Mouse (Mus musculus): ENCODE data around the gene Klf13. TPM values are rescaled to one million over a fixed set of nuclear protein-coding genes. Genes with fewer than 3 reads are reported as not detected.

The Klf13 gene
- polyA plus RNA-seq, 1 experiment from 2014 or later, result 29.0 TPM

DNA sequence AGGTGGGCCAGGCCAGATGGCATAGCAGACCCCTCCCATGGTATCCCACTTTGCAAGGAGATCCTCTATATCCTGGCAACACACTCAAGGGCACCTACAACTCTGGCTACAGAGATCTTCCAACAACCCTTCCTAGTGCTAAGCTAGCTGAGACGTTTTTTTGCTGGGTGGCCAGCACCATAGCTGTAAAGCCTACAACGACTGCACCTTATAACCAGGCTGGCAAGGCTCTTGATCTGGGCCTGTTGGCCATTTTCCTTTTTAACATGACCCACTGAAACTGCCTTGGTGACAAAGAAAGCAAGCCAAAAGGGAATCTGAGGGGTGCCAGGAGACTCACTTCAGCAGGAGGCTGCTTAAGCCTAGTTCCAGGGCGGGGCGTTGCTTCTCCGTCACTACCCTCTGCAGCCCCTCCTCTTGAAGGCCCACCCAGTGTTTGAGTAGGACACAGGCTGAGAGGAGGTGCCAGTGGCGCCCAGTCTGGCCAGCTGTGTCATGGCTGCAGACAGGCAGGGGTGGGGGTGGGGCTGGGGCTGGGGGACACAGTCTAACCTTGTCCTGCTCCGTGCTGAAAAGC, 26.4 kb downstream of the Klf13 start:
- Histone ChIP-seq H3K27ac (ENCODE audit: low read depth) (peak overlapping the region; percentile 67), H3K4me1 (ENCODE audit: insufficient read depth) (peaks cover 27% of the 10 kb centered on the region), H3K36me3 (ENCODE audit: insufficient read depth) (no peaks in the 10 kb centered on the region), H3K27me3 (ENCODE audit: insufficient read depth, low read length) (no peaks in the 10 kb centered on the region), H3K4me3 (ENCODE audit: low read depth, low read length) (no peak overlapping the region), H3K9me3 (ENCODE audit: low read depth, low read length) (no peaks in the 10 kb centered on the region), H3K4me2 (0 out of 2 replicates have a peak overlapping the region, but pooled peaks have one; percentile 4), H3K9ac (0 out of 2 replicates have a peak overlapping the region, but pooled peaks have one; percentile 2)
- ATAC-seq (ENCODE audit: insufficient read depth), result peak; percentile 71
- DNase-seq, result peak; percentile 61
- no peak for TF ChIP-seq CTCF (IDR thresholded peaks at IDR 0.05; ENCODE audit: low read depth)
- 25% methylated on average over 7 of the region's 7 CpGs for WGBS

DNA sequence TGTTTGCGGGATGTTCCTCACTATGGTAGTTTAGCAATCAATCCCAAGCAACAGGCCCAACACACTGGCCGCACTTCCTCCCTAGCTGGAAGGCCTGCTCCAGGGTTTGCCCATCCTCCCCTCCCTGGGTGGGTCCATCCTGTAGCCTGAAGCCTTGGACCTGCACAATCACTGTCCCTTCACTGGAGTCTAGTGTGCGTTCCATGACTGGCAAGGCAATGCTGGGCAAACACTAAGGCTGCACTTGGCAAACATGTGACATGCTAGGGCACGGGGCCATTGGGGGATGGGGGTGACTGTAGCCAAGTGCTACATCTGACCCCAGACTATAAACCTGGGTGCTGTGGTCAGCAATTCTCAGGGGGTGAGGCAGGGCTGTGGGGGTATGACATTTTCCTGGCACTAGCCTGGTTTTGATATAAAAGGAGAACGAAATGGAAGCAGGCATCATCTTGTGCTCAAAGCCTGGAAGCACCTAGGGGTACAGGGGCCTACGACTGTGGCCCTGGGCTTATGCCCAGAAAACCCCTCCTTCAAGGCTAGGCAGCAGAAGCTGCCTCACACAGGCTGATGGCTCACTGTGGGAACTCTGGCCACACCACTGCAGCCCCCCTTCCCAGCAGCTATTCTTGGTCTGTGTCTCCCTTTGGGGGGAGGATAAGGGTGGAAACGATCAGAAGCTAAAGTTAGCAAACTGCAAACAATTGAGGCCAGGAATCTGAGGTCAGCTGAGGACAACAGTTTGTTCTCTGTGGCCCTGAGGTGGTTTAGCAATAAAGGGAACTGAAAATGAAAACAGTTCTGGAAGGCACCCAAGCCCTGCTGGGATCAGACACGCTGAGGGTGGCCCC, 27.1 kb downstream of the Klf13 start:
- Histone ChIP-seq H3K4me1 (ENCODE audit: insufficient read depth) (peaks cover 27% of the 10 kb centered on the region), H3K27ac (ENCODE audit: low read depth) (peak overlapping the region; percentile 67), H3K27me3 (ENCODE audit: insufficient read depth, low read length) (no peaks in the 10 kb centered on the region), H3K4me2 (no peak overlapping the region), H3K4me3 (ENCODE audit: low read depth, low read length) (no peak overlapping the region), H3K36me3 (ENCODE audit: insufficient read depth) (no peaks in the 10 kb centered on the region), H3K9me3 (ENCODE audit: low read depth, low read length) (no peaks in the 10 kb centered on the region), H3K9ac (0 out of 2 replicates have a peak overlapping the region, but pooled peaks have one; percentile 2)
- 31% methylated on average over 8 of the region's 8 CpGs for WGBS
- no peak for TF ChIP-seq CTCF (IDR thresholded peaks at IDR 0.05; ENCODE audit: low read depth)
- DNase-seq (peak; percentile 59), ATAC-seq (ENCODE audit: insufficient read depth) (peak; percentile 25; the same call in 1 of the 2 replicates)

DNA sequence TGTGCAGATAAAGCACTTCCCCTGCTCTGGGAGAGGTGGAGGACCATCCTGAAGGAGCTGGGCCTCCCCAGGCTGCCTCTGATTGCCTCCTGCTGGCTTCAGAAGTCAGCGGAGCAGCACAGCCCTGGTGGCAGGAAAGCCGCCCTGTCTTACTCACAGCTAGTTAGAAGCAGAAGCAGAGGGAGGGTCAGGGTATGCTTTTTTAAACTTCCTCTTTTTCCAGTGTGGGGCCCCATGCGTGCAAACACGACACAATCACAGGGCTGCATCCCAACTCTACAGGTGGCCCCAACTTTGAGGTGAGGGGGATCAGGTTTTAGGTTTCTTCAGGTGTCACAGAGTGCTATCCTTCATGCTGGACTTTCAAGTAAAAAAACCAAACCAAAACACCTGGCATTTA, 27.8 kb downstream of the Klf13 start:
- 29% methylated on average over 4 of the region's 4 CpGs for WGBS
- H3K4me2 ChIP-seq, result no peak overlapping the region
- peaks cover 27% of the 10 kb centered on the region for H3K4me1 ChIP-seq (ENCODE audit: insufficient read depth)
- H3K9me3 ChIP-seq (ENCODE audit: low read depth, low read length), result no peaks in the 10 kb centered on the region
- TF ChIP-seq CTCF (IDR thresholded peaks at IDR 0.05; ENCODE audit: low read depth), result peak; percentile 13; the same call in 1 of the 2 replicates
- H3K27ac ChIP-seq (ENCODE audit: low read depth), result peak overlapping the region; percentile 36; the same call in 1 of the 2 replicates
- DNase-seq (peak; percentile 38), ATAC-seq (ENCODE audit: insufficient read depth) (no peak)
- H3K9ac ChIP-seq, result no peak overlapping the region; the same call in 1 of the 2 replicates
- H3K36me3 ChIP-seq (ENCODE audit: insufficient read depth), result no peaks in the 10 kb centered on the region
- no peak overlapping the region for H3K4me3 ChIP-seq (ENCODE audit: low read depth, low read length)
- no peaks in the 10 kb centered on the region for H3K27me3 ChIP-seq (ENCODE audit: insufficient read depth, low read length)

DNA sequence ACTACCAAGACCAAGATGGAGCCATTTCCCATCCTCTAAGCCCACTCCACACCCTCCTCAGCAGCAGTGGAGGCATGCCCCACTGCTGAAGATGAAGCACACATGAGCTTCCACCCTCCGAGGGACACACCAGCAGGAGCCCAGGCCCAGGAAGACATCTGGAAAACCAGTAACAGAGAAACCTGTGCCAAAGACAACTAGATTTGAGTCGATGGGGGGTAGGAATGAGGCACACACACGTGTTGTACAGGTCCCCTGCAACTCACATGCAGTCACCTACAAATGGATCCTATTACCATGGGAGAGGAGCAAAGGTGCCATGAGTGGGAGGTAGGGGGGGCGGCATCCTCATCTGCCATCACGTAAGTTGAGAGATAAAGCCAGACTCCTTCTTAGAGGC, 28.5 kb downstream of the Klf13 start:
- Histone ChIP-seq H3K27ac (ENCODE audit: low read depth) (no peak overlapping the region), H3K9me3 (ENCODE audit: low read depth, low read length) (no peaks in the 10 kb centered on the region), H3K4me3 (ENCODE audit: low read depth, low read length) (no peak overlapping the region), H3K4me1 (ENCODE audit: insufficient read depth) (peaks cover 27% of the 10 kb centered on the region), H3K27me3 (ENCODE audit: insufficient read depth, low read length) (no peaks in the 10 kb centered on the region), H3K9ac (no peak overlapping the region), H3K4me2 (no peak overlapping the region), H3K36me3 (ENCODE audit: insufficient read depth) (no peaks in the 10 kb centered on the region)
- DNase-seq (no peak), ATAC-seq (ENCODE audit: insufficient read depth) (no peak)
- WGBS, result 53% methylated on average over 5 of the region's 5 CpGs
- TF ChIP-seq CTCF (IDR thresholded peaks at IDR 0.05; ENCODE audit: low read depth), result no peak

DNA sequence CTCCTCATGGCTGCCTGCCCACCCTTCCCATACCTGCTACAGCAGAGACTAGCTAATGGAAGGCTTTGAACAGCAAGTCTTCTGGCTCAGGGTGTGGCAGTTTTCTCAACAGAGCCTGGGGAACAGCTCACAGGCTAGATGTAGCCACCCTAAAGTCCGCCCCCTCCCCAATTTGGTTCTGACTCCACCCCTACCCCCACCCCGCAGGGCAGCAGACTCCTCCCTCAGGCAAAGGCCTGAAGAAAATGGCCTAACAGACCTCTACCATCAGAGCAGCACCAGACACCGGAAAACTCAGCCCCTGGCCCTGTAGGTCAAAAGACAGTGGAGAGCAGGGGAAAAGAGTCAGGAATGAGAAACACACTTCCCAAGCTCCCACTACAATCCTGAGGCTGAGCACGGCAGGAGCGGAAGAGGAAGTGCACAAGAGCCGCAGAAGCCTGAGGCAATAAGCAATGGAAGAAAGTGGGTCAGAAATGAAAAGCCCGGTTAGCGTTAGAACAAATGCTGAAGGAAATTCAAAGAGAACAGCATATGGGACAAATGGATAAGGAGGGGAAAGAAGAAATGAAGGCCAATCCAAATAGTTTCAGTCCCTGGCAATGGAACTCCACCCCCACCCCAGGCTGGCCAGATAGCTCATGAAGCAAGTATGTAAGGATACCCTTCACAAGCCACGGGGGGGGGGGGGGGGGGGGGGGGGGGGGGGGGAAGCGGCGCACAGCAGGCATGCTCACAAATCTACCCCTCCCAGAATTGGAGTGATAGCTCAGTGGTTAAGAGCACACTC, 30.0 kb downstream of the Klf13 start:
- TF ChIP-seq CTCF (IDR thresholded peaks at IDR 0.05; ENCODE audit: low read depth), result no peak

DNA sequence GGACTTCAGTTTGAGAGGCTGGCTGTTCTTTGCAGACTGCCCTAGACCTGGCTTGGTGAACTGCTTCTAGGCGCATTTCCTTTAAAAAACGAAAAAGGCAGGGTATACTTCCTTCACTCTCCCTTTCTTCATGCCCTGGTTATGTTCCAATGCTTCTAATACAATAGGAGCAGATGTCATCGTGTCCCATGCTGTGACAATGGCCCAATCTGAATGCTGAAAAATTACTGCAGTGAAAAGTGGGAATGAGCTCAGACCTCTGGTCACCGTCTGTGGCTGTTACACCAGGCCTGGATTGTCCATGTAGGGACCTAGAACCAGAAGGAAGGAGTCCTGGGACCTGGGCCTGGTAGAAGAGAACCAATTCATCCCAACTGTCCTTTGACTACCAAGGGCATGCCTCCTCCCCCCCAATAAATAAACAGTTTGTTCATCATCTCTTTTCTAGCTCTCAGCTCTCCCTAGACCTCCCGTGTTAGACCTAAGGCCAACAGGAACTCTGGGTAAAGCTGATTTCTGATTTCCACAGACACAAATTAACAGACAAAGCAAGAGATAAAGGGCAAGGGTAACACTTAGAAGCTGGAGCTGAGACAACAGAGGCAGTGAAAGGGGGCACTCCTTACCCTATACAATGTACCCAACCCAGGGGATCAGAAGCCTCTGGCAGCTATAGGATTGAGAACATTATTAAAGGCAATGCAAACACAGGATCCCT, 30.8 kb downstream of the Klf13 start:
- TF ChIP-seq CTCF (IDR thresholded peaks at IDR 0.05; ENCODE audit: low read depth), result no peak
- 0 out of 2 replicates have a peak overlapping the region, but pooled peaks have one; percentile 13 for H3K27ac ChIP-seq (ENCODE audit: low read depth)
- no peaks in the 10 kb centered on the region for H3K27me3 ChIP-seq (ENCODE audit: insufficient read depth, low read length)
- H3K9me3 ChIP-seq (ENCODE audit: low read depth, low read length), result no peaks in the 10 kb centered on the region
- H3K4me3 ChIP-seq (ENCODE audit: low read depth, low read length), result no peak overlapping the region
- no peak for ATAC-seq (ENCODE audit: insufficient read depth)
- H3K36me3 ChIP-seq (ENCODE audit: insufficient read depth), result no peaks in the 10 kb centered on the region
- WGBS, result 81% methylated on average over 5 of the region's 5 CpGs
- H3K4me1 ChIP-seq (ENCODE audit: insufficient read depth), result peaks cover 30% of the 10 kb centered on the region
- DNase-seq, result no peak
- no peak overlapping the region for H3K4me2 ChIP-seq
- no peak overlapping the region for H3K9ac ChIP-seq

More for the DNA sequence above, 30.0 kb downstream of the Klf13 start:
- peaks cover 27% of the 10 kb centered on the region for H3K4me1 ChIP-seq (ENCODE audit: insufficient read depth)
- H3K27me3 ChIP-seq (ENCODE audit: insufficient read depth, low read length), result no peaks in the 10 kb centered on the region
- 38% methylated on average over 11 of the region's 11 CpGs for WGBS
- H3K27ac ChIP-seq (ENCODE audit: low read depth), result 0 out of 2 replicates have a peak overlapping the region, but pooled peaks have one; percentile 13
- H3K4me3 ChIP-seq (ENCODE audit: low read depth, low read length), result no peak overlapping the region
- H3K36me3 ChIP-seq (ENCODE audit: insufficient read depth), result no peaks in the 10 kb centered on the region
- ATAC-seq (ENCODE audit: insufficient read depth) (no peak), DNase-seq (no peak)
- H3K9ac ChIP-seq, result no peak overlapping the region
- no peaks in the 10 kb centered on the region for H3K9me3 ChIP-seq (ENCODE audit: low read depth, low read length)
- H3K4me2 ChIP-seq, result peak overlapping the region; percentile 12; the same call in 1 of the 2 replicates

Data from lung, embryonic 14.5 days (tissue).